Mouse (Mus musculus) R1 (cell line): ENCODE data around the gene Gm49355.

Source experiments
- DNase-seq: peaks from one replicate; pipeline ENCODE4 v3.0.0-alpha.2; 2018; ENCODE audit warnings: low read depth, low spot score

The Gm49355 gene

GRCm38 (mm10) chr14:12342458-12343131, 58.8 kb downstream of the Gm49355 start:
- peak; percentile 20 for DNase-seq

- DNase-seq = no peak
These were observed 59.7 kb downstream of the Gm49355 start for GRCm38 (mm10) chr14:12343451-12343941.

DNA sequence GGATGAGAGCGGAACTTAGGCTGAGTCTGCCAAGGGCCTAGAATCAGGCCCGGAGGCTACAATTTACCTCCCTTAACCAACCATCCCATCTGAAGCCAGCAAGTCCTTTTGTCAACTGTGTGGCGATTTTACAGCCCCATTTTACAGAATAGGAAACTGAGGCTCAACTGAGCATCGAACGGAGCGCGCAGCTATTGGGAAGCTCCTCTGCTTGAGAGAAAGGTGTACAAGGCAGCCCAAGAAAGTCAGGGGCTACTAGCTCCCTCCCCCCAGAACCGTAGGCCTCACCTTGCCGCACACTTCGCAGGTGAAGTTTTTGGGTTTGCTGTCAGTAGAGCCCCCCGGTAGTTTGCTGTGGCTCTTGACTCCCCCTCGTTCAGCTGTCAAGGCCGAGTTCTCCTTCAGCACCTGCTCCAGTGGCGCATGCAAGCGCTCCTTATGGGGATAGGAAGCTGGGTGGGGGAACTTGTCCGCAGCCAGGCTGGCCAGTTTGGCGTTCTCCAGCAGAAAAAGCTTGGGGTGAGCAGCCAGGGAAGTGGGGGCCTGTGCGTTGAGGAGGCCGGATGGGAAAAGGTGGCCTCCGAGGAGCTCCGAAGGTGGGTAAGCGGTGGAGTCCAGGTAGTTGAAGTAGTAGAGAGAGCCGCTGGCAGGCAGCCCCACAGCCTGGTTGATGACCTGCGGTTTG, 60.4 kb downstream of the Gm49355 start:
- DNase-seq = peak; percentile 45

- DNase-seq = peak; percentile 51
These were observed 61.0 kb downstream of the Gm49355 start for GRCm38 (mm10) chr14:12344746-12345240.

- DNase-seq = peak; percentile 60
These were observed 61.6 kb downstream of the Gm49355 start for GRCm38 (mm10) chr14:12345241-12345921.

DNA sequence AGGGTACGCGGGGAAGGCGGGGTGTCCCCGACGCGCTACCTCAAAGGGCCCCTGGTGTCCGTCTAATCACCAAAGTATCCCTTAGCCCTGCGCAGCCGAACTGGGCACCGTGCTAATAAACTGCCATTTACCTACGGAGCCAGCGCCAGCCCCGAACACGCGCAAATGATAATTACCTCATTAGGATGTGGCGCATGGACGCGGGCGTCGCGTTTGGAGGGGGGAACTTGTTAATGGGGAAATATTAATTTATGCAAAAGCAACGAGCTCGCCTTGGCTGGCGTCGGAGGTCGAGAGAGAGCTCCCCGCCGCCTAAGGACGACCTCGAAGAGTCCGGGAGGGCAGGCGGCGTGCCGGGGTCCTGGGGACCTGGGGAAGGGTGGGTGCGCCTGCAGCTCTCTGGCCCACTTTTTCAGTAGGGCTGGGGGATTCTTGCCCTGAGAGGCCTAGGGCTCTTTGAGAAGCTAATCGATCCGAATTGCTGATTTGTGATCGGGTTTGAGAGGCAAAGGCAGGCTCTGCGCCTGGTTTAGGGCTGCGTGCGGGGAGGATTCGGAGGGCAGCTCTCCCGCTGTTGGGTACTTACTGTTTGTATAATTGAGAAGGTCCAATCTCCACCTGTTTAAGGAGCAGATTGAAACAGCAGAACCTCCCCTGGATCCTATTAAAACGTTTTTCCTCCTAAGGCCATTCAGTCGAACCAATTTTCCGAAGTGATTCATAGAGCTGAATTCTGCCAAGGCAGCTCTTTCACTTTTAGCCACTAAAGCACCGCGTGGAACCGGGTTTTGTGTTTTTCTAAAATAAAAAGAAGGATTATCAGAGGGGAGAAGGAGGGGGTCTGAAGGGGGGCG, 62.5 kb downstream of the Gm49355 start:
- peak; percentile 40 for DNase-seq

GRCm38 (mm10) chr14:12346865-12347600, 63.3 kb downstream of the Gm49355 start:
- DNase-seq = peak; percentile 25

- no peak for DNase-seq
These were observed 64.3 kb downstream of the Gm49355 start, which contains the start of gene Fezf2 for GRCm38 (mm10) chr14:12348089-12348488. Gene Fezf2 (minus strand): TSS chr14:12348189.

DNA sequence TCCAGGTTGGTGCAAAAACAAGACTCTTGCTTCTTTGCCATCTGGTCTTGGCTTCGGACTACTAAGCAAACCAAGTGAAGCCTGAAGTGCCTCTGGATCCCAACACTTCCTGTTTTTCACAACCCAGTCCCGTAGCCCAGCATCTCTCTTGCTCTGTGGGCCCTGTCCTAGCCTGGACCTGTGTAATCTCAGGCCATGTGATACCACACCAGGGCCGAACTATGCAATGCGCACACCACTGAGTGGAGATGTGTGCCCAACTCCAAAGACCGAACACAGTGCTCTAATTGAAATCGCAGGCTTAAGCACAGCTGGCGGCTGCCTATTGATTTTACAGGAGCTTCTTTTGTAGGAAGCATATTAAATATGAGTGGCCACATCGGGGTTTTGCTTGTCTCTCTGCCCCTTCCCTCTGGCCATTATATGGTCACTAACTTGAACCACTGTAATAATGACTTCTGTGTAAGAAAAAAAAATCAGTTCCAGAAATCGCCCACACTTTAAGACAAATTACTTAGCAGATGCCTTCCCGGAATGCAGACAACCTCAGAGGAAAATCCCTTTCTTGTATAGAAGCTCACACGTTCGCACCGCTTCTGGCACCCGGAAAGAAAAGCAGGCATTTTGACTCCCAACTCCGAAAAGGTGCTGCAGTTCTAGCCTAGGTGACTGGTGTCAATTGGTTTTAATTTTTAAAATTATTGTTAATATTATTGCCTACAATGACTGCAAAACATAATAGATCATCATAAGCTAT, 65.7 kb downstream of the Gm49355 start:
- DNase-seq = no peak

DNA sequence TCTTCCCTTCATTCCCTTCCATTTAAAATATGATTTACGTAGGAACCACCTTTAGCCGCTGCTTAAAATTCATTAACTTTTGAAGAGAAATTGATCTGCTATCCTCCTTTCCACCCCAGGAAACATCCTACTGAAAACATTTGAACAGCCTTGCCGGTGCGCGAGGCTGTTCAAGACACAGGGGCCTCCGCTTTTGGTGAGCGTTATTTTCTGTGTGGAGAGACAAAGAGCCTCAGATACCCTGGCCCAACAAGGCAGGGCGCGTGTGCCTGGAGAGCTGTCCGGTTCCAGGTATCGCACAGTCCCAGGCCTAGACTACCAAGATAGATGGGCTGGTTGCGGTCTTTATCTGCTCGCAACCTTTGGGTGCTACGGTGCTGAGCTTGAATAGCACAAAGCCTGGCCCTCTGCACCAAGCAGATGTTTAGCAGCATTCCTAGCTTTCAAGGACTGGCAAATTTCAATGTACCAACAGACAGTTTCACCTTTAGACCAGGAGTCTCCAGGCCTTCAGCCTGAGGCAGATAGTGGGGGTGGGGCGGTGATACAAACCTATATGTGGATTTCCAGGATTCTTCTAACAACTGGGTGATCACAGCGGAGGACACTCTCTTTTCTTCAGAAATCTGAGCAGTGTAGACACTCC, 66.6 kb downstream of the Gm49355 start:
- DNase-seq = no peak
